Mouse (Mus musculus): Measurements from ENCODE around the gene Mllt6.

- no peak for TF ChIP-seq CTCF (IDR thresholded peaks at IDR 0.05; ENCODE audit: borderline replicate concordance, insufficient read depth, low read depth, low read length)
- no peak for TF ChIP-seq POLR2A (IDR thresholded peaks at IDR 0.05; ENCODE audit: borderline replicate concordance, insufficient read depth, low read length)
These were observed 4.4 kb upstream of the Mllt6 start for GRCm38 (mm10) chr11:97658751-97659266.

Data from cerebellum, adult 2 months (tissue).